Mouse (Mus musculus) adrenal gland (tissue): ENCODE results near the gene Tbc1d4.

Experiments used
- intact Hi-C: fragments of 180-260 bp; cut with DNase I; formaldehyde crosslinking; loops from one replicate; pipeline ENCODE4 v1.15.1; 2025
- long read RNA-seq, 2 experiments: library from polyadenylated mRNA; unstranded; transcript quantifications; one replicate each; pipeline ENCODE4 v2.0.0; 2020; ENCODE audit warnings: borderline replicate concordance in 1 of 2; ENCODE audit not compliant: insufficient replicate concordance in 1 of 2

Tbc1d4 gene
- long read RNA-seq, experiment 1, full-length matches to known transcripts, result 11 of 37 reads
- long read RNA-seq, experiment 1, partial matches to known transcripts, result 18 of 37 reads
- long read RNA-seq, experiment 1, other reads (novel, unspliced or antisense), result 8 of 37 reads
- long read RNA-seq, experiment 2, transcript Tbc1d4-206 (12 exons, 3,103 nt), result major isoform, 9 of 40 reads
- long read RNA-seq, experiment 2, partial matches to known transcripts, result 22 of 40 reads
- long read RNA-seq, experiment 2, other reads (novel, unspliced or antisense), result 8 of 40 reads

DNA sequence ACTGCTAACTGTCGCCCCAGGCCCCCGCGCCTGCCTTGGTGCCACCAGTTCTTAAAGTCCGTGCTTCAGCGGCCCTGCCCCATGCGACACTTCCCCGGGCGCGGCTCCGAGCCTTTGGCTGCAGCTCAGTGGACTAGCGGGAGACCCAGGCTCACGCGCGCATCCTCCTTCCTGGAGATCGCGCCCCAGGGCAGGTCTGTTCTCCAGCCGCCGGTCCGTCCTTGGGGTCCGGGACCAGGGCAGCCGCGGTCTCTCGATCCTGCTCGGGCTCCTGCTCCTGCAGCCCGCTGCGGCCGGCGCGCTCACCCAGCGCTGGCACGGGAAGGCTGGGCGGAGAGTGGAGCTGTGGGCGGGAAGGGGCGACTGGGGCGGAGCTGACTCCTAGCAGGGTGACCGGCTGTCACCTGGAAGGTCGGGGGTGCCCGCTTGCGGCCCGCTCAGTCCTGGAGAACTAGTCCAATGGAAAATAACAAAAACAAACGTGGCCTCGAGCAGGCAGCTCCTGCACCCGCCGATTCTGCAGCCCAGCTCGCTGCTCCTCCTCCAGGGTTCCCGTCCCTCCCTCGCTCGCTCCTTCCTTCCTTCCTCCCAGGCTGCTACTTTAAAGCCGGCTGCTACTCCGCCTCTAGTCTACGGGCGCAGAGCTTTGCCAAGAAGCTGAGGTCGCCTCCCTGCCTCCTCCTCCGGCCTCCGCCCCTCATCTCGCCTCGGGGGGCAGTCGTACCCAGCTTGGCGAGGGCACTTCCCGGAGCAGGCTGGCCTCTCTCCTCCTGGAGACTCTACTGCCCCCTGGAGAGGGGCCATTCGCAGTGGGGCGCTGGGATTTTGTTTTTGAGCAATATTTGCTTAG lies at the start of gene Tbc1d4:
TSS of gene Tbc1d4 (minus strand) at position 673 of the 850 bp plus-strand sequence.
- intact Hi-C loops, result loop anchor here (5.0 kb wide), 2 partner anchors 46 to 91 kb away; no protein-coding TSS in a partner anchor

GRCm38 (mm10) chr14:101656307-101656706 lies 47.3 kb upstream of the Tbc1d4 start:
- intact Hi-C loops, result no loop called here

- intact Hi-C loops, result loop anchor here (5.0 kb wide), 1 partner anchor 137 kb away; no protein-coding TSS in a partner anchor
Observed at GRCm38 (mm10) chr14:101654526-101654909, 45.5 kb upstream of the Tbc1d4 start.

GRCm38 (mm10) chr14:101653581-101654525 lies 44.9 kb upstream of the Tbc1d4 start, which contains the start of gene Uchl3:
Uchl3 (plus strand) TSS chr14:101653967.
- intact Hi-C loops, result loop anchor here (5.0 kb wide), 1 partner anchor 137 kb away; no protein-coding TSS in a partner anchor

DNA sequence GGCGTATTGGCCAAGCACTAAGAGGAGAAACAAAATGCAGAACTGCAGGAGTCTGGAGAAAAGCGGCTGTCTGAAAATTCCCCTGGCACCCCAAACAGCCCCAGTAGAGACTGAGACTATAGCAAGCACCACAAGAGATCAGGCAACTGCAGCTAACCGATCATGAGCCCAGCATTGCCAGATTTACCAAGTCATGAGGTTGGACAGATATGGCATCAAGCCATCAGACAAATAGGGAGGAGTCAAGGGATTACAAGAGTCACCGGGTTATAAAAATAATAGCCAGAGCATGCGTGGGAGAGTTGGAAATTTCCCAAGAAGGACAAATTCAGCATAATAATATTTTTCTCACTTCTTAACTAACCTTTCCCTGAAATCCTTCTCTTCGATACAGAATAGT lies 43.6 kb upstream of the Tbc1d4 start:
- intact Hi-C loops, result loop anchor here (5.0 kb wide), 1 partner anchor 135 kb away; no protein-coding TSS in a partner anchor

GRCm38 (mm10) chr14:101650551-101650950 lies 41.6 kb upstream of the Tbc1d4 start:
- intact Hi-C loops, result loop anchor here (5.0 kb wide), 1 partner anchor 133 kb away; no protein-coding TSS in a partner anchor

DNA sequence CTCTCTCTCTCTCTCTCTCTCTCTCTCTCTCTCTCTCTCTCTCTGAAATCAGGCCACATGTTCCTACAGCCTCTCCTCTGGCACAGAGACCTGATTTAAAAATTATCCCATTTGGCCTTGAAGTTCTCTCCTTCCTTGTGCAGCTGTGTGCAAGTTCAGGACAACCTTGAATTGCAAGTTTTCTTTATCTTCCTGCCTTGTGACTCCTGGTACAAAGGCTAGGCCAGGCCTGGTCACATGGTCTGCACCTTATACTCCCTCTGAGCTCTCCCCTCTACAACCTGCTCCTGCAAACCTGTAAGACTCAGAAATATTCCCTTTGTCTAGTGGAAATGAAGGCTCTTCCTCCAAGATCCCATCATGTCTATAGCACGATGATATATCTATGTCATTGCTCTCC lies 36.0 kb upstream of the Tbc1d4 start:
- intact Hi-C loops, result no loop called here

DNA sequence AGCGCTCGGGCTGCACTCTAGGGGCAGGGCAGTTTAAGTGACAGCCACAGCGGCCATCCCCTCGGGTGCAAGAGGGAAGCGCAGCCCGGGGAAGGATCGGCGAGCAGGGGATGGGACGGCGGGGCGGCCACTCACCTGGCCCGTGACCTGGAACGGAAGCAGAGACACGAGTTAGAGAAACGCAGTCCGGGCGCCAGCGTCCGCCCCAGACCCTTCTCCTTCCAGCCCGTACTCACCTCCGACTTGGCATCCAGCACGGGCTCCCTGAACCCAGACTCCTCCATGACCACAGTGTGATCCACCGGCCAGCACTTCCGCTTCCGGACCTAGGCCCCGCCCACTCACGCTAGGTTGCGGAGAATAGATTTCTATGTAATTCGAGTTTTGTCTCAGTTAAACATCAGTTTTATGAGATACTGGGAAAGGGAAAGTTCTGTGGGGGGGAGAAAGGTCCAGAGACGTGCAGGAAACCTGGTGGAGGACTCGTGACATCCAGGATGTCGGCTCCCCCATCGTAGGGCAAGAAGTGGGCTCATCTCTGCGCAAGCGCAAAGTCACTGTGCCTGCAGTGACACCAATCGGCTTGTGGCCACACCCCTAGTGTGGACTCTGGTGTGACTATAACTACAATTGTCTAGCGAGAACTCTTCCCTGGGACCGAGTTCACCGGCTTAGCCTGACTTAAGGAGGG lies 31.3 kb upstream of the Tbc1d4 start, which contains the start of gene Commd6:
TSS of gene Commd6 (minus strand) at position 534 of the 691 bp plus-strand sequence.
- intact Hi-C loops, result no loop called here

DNA sequence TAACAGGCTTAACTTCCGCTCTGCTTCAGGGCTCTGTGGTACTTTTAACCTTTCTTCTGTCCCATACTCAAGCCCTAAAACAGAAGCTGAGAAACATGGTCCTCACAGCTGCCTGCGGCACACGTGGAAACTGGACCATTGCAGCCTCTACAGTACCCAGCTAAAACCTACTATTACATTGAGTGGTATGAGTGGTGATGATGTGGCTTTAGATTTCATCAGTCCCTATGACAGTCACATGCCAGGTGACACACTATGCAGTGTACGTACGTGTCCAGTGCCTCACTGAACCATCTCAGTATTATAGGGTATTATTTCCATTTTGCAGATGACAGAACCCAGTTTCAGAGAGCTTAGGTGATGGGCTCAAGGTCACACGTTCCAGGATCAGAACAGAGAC lies 28.4 kb upstream of the Tbc1d4 start:
- intact Hi-C loops, result no loop called here

GRCm38 (mm10) chr14:101635765-101636164 lies 26.8 kb upstream of the Tbc1d4 start:
- intact Hi-C loops, result no loop called here

- intact Hi-C loops, result no loop called here
Observed at GRCm38 (mm10) chr14:101630548-101630947, 21.6 kb upstream of the Tbc1d4 start.

DNA sequence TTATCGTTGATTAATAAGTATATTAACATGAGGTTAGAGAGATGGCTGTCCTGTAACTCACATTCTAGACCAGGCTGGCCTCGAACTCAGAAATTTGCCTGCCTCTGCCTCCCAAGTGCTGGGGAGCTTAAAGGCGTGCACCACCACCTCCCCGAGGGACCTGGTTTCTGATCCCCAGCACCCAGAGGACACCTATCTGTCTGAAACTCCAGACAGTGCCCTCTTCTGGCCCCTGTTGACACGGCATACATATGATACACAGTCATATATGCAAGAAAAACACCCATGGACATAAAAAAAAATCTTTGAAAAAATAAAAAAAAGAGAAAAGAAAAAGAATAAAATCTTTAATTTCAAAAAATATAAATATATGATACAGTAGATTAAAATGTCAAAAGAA lies 8.7 kb upstream of the Tbc1d4 start:
- intact Hi-C loops, result no loop called here

- intact Hi-C loops, result no loop called here
Observed at GRCm38 (mm10) chr14:101616178-101616577, 7.2 kb upstream of the Tbc1d4 start.

DNA sequence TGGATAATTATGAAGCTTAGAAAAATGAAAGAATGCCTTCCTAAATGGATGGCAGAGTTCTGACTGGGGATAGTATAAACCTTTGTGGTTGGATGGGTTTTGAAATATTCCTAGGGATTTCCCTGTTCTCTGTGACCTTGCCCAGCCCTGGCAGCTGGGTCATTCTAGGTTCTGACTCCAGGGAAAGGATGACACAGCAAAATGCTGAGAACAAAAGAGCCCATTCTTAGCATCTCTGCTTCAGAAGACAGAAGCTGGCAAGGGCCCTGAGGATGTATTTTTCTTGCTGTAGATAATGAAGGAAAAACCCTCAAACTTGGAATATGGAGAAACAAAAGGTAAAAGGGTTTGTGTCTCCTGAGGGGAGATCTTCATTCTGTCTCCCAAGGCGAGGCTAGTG lies 4.2 kb upstream of the Tbc1d4 start:
- intact Hi-C loops, result no loop called here

- intact Hi-C loops, result no loop called here
Observed at GRCm38 (mm10) chr14:101610701-101611100, 1.7 kb upstream of the Tbc1d4 start.

DNA sequence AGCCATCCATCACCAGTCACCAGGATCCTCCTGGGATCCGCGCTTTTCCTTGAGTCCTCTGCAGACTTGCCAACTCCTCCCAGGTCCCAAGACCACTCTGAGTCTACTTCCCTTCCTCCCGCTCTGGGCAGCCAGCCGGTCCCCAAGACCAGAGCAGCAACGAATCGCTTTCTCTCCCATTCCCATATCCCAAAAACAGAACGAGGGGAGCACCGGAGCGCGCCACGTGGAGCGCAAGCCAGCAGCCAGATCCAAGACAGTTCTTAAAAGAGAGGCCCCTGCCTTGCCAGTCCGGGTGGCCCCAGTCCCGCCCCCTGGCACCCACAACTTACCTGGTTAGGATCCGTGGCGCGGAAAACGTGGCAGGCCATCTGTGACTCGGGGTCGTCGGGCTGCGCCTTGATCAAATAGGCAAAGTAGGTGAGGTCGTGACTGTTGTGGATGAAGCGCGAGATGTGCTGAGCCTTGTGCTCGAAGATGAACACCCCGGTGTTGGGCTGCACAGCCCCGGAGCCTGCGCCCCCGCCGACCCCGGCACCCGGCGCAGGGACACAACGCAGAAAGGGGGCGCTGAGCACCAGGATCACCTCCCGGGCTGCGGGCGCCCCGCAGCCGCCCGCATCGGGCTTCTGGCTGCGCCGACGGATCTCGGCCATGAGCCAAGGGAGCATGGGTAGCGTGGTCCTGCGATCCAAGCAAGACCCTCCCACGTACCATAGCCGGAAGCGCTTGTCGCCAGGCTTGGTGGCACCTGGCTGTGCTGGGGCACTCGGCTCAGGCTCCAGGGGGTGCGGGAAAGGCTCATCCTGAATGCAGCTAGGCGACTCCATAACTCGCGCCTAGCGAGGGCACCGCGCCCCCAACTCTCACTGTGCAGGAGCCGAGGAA lies 1.1 kb downstream of the Tbc1d4 start:
- intact Hi-C loops, result loop anchor here (5.0 kb wide), 2 partner anchors 46 to 91 kb away; no protein-coding TSS in a partner anchor

- intact Hi-C loops, result loop anchor here (5.0 kb wide), 2 partner anchors 44 to 89 kb away; no protein-coding TSS in a partner anchor
Observed at GRCm38 (mm10) chr14:101605843-101606242, 3.1 kb downstream of the Tbc1d4 start.

- intact Hi-C loops, result no loop called here
Observed at GRCm38 (mm10) chr14:101602851-101603250, 6.1 kb downstream of the Tbc1d4 start.

GRCm38 (mm10) chr14:101597096-101597715 lies 11.8 kb downstream of the Tbc1d4 start:
- intact Hi-C loops, result no loop called here
